Mouse (Mus musculus) forebrain, embryonic 16.5 days (tissue): ENCODE measurements around the gene Gpr89. TPM values are rescaled to one million over a fixed set of nuclear protein-coding genes. Genes with fewer than 3 reads are reported as not detected.

Experiments
- ATAC-seq: fragments of 200-750 bp; cut with Nextera tagmentation; 2 replicates; pipeline ENCODE4 v1.8.0; 2017; ENCODE audit warnings: mild to moderate bottlenecking, moderate library complexity
- H3K27ac ChIP-seq: fragments of 300-500 bp; sonication (generic); 2 replicates; pipeline ENCODE4 v1.5.1; 2014; ENCODE audit warnings: low read length, control low read depth
- H3K27me3 ChIP-seq: fragments of 300-500 bp; sonication (generic); replicated peaks from 2 replicates; pipeline ENCODE4 v1.6.1; 2014; ENCODE audit warnings: low read length; ENCODE audit not compliant: control insufficient read depth, insufficient read depth
- H3K36me3 ChIP-seq: fragments of 300-500 bp; sonication (generic); 2 replicates; pipeline ENCODE4 v1.6.1; 2014; ENCODE audit not compliant: control insufficient read depth, insufficient read depth
- H3K4me1 ChIP-seq: fragments of 300-500 bp; sonication (generic); replicated peaks from 2 replicates; pipeline ENCODE4 v1.6.1; 2014; ENCODE audit warnings: low read length; ENCODE audit not compliant: control insufficient read depth, insufficient read depth
- H3K4me2 ChIP-seq: fragments of 300-500 bp; sonication (generic); 2 replicates; pipeline ENCODE4 v1.6.1; 2014; ENCODE audit warnings: mild to moderate bottlenecking, low read length, control low read depth
- H3K4me3 ChIP-seq: fragments of 300-500 bp; sonication (generic); replicated peaks from 2 replicates; pipeline ENCODE4 v1.5.1; 2014; ENCODE audit warnings: mild to moderate bottlenecking, low read length, control low read depth
- H3K9ac ChIP-seq: fragments of 300-500 bp; sonication (generic); replicated peaks from 2 replicates; pipeline ENCODE4 v1.6.1; 2014; ENCODE audit warnings: low read depth, low read length, control low read depth
- H3K9me3 ChIP-seq: fragments of 300-500 bp; sonication (generic); 2 replicates; pipeline ENCODE4 v1.6.1; 2016; ENCODE audit warnings: low read length; ENCODE audit not compliant: control insufficient read depth
- WGBS: fragments of 180-500 bp; shearing (Covaris S2); extraction: QIAGEN DNeasy Blood & Tissue Kit; methylation state at CpG from one replicate; pipeline ENCODE4 v1.1.7; 2014; 5-methylcytosine and 5-hydroxymethylcytosine counted together
- polyA plus RNA-seq: library from polyadenylated mRNA; unstranded; fragments of >200 nt; fragmentation: Nextera tagmentation; extraction: Ambion mirVana; gene quantifications from 2 replicates; pipeline ENCODE4 v1.2.1, GENCODE M21; 2015

Gene Gpr89
- polyA plus RNA-seq, 1 experiment from 2014 or later: 33.1 TPM

DNA sequence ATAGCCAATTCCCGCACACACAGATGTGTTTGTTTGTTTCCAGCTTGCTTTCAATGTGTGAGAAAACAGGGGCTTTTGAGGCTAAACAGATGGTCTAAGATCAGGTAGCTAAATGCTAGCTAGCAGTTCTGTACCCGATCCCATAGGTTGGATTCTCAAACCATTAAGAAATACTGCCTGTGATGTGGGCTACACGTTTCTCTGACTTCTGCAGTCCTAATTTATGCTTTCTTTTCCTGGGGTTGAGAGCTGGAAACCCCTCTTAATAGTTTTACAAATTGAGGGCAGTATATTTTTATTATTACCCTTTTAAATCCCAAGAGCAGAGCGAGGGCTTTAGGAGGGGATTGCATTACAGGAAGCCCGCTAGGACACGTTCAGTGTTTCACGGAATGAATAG, 15.8 kb upstream of the Gpr89 start:
- ATAC-seq: no peak
- H3K27ac ChIP-seq: no peak overlapping the region
- no peaks in the 10 kb centered on the region for H3K27me3 ChIP-seq
- H3K9me3 ChIP-seq: no peaks in the 10 kb centered on the region
- H3K36me3 ChIP-seq: no peaks in the 10 kb centered on the region
- no peak overlapping the region for H3K4me3 ChIP-seq
- H3K4me1 ChIP-seq: no peaks in the 10 kb centered on the region
- 81% methylated on average over 7 of the region's 7 CpGs for WGBS
- no peak overlapping the region for H3K9ac ChIP-seq
- no peak overlapping the region for H3K4me2 ChIP-seq

DNA sequence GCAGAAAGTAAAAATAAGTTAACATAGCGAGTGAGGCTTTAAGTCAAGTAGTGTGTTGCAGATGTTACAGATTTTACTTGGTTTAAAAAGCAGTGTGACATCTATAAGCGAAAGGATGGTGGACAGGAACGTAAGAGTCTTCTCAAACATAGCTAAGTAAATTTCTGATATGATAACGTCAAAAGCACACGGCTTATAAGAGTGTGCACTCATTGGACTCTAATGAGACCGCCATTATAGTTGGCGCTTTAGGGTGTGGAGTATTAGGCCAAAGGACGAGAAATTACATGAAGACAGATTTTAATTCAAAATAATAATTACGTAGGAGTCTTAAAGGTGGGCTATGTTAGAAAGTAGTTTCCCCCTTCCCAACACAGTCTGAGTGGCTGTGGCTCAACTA, 446 bp upstream of the Gpr89 start:
- Histone ChIP-seq H3K9me3 (no peaks in the 10 kb centered on the region), H3K4me2 (peak overlapping the region; percentile 60), H3K4me3 (peak overlapping the region; percentile 60), H3K27ac (no peak overlapping the region), H3K9ac (peak overlapping the region; percentile 75), H3K36me3 (no peaks in the 10 kb centered on the region), H3K4me1 (peaks cover 9% of the 10 kb centered on the region; the same call in 1 of the 2 replicates), H3K27me3 (peaks cover 9% of the 10 kb centered on the region; the same call in 1 of the 2 replicates)
- 46% methylated on average over 9 of the region's 9 CpGs for WGBS
- ATAC-seq: peak; percentile 43

DNA sequence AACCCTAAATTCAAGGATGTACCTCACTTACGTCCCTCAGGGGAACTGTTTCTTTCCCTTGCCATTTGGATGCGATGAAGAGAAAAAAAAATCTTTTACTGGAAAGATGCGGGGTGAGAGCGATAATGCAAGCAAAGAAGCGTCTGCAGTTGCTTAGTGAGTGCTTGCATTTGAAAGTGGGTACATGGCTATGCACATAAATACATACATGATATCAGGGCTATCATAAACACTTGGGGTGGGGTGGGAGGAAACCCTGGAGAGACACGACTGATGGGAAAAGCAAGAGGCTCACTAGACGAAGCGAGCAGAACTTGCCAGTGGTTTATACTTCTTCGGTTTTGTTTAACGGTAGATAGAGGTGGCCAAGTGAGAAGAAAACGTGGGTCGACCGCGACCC, 753 bp downstream of the Gpr89 start, which contains the start of gene Gja5:
Gene Gja5 (plus strand): TSS at position 301 of the 400 bp plus-strand sequence.
- ATAC-seq: 0 out of 2 replicates have a peak, but pooled peaks have one; percentile 7
- WGBS: 11% methylated on average over 14 of the region's 14 CpGs
- H3K36me3 ChIP-seq: no peaks in the 10 kb centered on the region

DNA sequence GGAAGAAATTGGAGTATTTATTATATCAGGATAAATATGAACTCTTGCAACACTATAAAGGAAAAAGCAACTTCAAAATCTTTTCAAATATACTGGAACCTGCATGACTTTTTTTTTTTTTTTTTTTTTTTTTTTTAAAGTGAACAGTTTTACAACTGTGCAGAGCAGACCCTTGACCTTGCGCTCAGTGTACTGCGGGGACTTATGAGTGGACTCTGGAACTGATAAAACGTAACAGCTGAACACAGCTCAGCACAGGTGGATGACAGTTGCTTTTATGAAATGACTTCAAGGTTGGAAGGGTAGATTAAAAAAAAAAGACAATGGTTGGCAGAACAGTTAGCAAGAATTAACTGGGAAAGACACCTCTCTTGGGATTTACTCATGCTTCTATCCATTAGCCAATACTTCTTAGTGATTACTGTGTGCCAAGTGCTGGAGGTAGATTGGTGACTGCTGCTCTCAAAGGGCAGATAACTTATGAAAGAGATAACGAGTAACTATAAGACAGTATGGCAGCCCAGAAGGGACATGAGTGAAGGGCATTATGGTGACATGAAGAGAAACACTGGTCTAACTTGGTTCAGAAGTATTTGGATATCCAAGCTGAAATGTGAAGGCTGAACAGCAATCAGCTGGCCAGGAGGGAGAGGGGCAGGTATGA, 2.7 kb downstream of the Gpr89 start:
- H3K4me3 ChIP-seq: no peak overlapping the region
- no peak for ATAC-seq

More for the DNA sequence above, 753 bp downstream of the Gpr89 start, which contains the start of gene Gja5:
- Histone ChIP-seq H3K9ac (peak within 1 kb of the TSS; percentile 75), H3K4me3 (peak within 1 kb of the TSS; percentile 60), H3K27me3 (peaks cover 9% of the 10 kb centered on the region; the same call in 1 of the 2 replicates), H3K9me3 (no peaks in the 10 kb centered on the region), H3K27ac (no peak within 1 kb of the TSS), H3K4me2 (peak within 1 kb of the TSS; percentile 60), H3K4me1 (peaks cover 9% of the 10 kb centered on the region; the same call in 1 of the 2 replicates)

DNA sequence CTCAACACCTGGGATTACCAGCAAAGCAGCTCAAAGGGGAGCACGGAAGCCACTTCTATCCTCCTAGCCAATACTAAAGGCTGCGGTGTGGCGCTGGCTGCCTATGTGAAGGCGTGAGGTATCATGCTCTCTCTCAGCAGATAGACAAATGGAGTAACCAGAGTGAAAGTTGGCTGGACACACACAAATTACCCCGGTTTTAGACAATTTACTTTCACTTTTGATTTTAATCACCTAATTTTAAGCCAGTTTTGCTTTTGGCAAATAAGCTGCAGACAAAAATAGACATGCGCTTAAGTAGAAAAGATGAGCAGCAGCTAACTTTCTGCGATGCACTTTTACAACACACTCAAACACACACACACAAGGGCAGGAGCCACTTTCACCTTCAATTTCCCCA, 21.5 kb downstream of the Gpr89 start:
- Histone ChIP-seq H3K4me2 (no peak overlapping the region), H3K27me3 (no peaks in the 10 kb centered on the region), H3K27ac (no peak overlapping the region), H3K4me3 (no peak overlapping the region), H3K9me3 (no peaks in the 10 kb centered on the region), H3K36me3 (peaks cover 26% of the 10 kb centered on the region), H3K4me1 (no peaks in the 10 kb centered on the region), H3K9ac (no peak overlapping the region)
- ATAC-seq: no peak
- 94% methylated on average over 7 of the region's 7 CpGs for WGBS

More for the DNA sequence above, 2.7 kb downstream of the Gpr89 start:
- H3K9ac ChIP-seq: no peak overlapping the region
- peaks cover 4% of the 10 kb centered on the region; the same call in 1 of the 2 replicates for H3K36me3 ChIP-seq
- H3K9me3 ChIP-seq: no peaks in the 10 kb centered on the region
- no peak overlapping the region for H3K4me2 ChIP-seq
- H3K4me1 ChIP-seq: peaks cover 9% of the 10 kb centered on the region; the same call in 1 of the 2 replicates
- WGBS: 92% methylated on average over 4 of the region's 4 CpGs
- H3K27ac ChIP-seq: no peak overlapping the region
- H3K27me3 ChIP-seq: peaks cover 6% of the 10 kb centered on the region; the same call in 1 of the 2 replicates

- Histone ChIP-seq H3K27me3 (no peaks in the 10 kb centered on the region), H3K9me3 (no peaks in the 10 kb centered on the region), H3K4me1 (no peaks in the 10 kb centered on the region), H3K27ac (no peak overlapping the region), H3K9ac (no peak overlapping the region), H3K4me2 (no peak overlapping the region), H3K36me3 (peaks cover 24% of the 10 kb centered on the region), H3K4me3 (no peak overlapping the region)
- WGBS: 96% methylated on average over 14 of the region's 14 CpGs
- no peak for ATAC-seq
These were observed 22.9 kb downstream of the Gpr89 start for GRCm38 (mm10) chr3:96882061-96882849.

DNA sequence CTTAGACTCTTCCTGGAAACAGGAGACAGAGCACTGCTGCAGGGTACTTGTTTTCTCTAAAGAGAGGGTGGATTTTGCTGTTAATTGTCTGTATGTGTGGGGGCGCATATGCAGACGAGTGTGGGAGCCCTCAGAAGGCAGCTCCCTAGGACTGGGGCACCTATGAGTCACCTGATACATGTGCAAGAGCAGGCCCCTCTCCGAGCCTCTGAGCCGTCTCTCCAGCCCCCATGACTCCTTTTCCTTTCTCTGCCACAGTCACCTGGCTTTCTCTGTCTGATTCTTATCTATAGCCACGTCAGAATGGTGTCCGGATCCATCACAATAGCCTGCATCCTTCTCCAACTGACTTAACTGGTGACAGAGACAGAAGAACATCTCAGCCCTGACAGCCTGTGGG, 23.6 kb downstream of the Gpr89 start:
- no peak for ATAC-seq
- no peak overlapping the region for H3K27ac ChIP-seq
- no peaks in the 10 kb centered on the region for H3K4me1 ChIP-seq
- no peaks in the 10 kb centered on the region for H3K9me3 ChIP-seq
- 86% methylated on average over 6 of the region's 6 CpGs for WGBS
- no peak overlapping the region for H3K9ac ChIP-seq
- H3K4me2 ChIP-seq: no peak overlapping the region
- H3K36me3 ChIP-seq: peaks cover 24% of the 10 kb centered on the region
- H3K27me3 ChIP-seq: no peaks in the 10 kb centered on the region
- no peak overlapping the region for H3K4me3 ChIP-seq

- H3K27ac ChIP-seq: no peak overlapping the region
- no peaks in the 10 kb centered on the region for H3K27me3 ChIP-seq
- no peak for ATAC-seq
- H3K4me2 ChIP-seq: no peak overlapping the region
- H3K36me3 ChIP-seq: peaks cover 24% of the 10 kb centered on the region
- WGBS: 92% methylated on average over 4 of the region's 4 CpGs
- no peaks in the 10 kb centered on the region for H3K9me3 ChIP-seq
- H3K4me3 ChIP-seq: no peak overlapping the region
- H3K9ac ChIP-seq: no peak overlapping the region
- H3K4me1 ChIP-seq: no peaks in the 10 kb centered on the region
These were observed 24.8 kb downstream of the Gpr89 start for GRCm38 (mm10) chr3:96880385-96880784.

- Histone ChIP-seq H3K9ac (no peak overlapping the region), H3K4me3 (no peak overlapping the region), H3K36me3 (peaks cover 24% of the 10 kb centered on the region), H3K9me3 (no peaks in the 10 kb centered on the region), H3K27ac (no peak overlapping the region), H3K27me3 (no peaks in the 10 kb centered on the region), H3K4me1 (no peaks in the 10 kb centered on the region), H3K4me2 (no peak overlapping the region)
- no peak for ATAC-seq
- WGBS: 90% methylated on average over 9 of the region's 9 CpGs
These were observed 25.6 kb downstream of the Gpr89 start for GRCm38 (mm10) chr3:96879536-96879935.
